Mouse (Mus musculus) left cerebral cortex, postnatal 14 days (tissue): ENCODE data around the gene BC051665. TPM values are rescaled to one million over a fixed set of nuclear protein-coding genes. Genes with fewer than 3 reads are reported as not detected.
A peak's percentile ranks its signal among the peaks of the same experiment; 100 is the strongest.

Source experiments
- DNase-seq, 2 experiments: peaks; one replicate each; pipeline ENCODE4 v3.0.0; 2021 to 2022; ENCODE audit warnings: low spot score in 2 of 2, mixed read lengths in 1 of 2
- intact Hi-C: fragments of 180-260 bp; cut with DNase I; formaldehyde crosslinking; loops from one replicate; pipeline ENCODE4 v1.15.1; 2025
- total RNA-seq, 2 experiments: library from RNA; stranded (reverse); gene quantifications; 2 replicates each; pipeline ENCODE4 v1.2.3; 2021

The BC051665 gene
- total RNA-seq, 2 experiments from 2014 or later: not detected

- DNase-seq: no peak
- intact Hi-C loops: loop anchor here (10.0 kb wide), 1 partner anchor 901 kb away; no protein-coding TSS in a partner anchor
Measured at GRCm38 (mm10) chr13:60745358-60745757, 40.8 kb downstream of the BC051665 start.

DNA sequence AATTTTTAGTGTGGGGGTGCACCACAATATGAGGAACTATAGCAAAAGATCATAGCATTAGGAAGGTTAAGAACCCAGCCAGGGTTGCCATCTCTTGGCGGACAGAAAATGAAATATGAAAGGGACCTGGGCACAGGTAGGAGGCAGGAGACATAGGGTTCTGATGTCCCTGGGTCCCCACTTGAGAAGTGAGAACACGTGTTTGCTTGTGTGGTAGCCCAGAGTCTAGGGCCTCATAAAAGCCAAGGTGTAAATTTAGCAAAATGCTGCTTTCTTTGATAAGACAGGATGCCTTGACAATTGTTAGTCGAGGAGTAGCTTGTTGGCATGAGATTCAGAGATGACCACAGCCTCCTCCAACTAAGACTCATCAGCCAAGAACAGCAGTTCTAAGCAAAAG, 41.4 kb downstream of the BC051665 start:
- intact Hi-C loops: loop anchor here (10.0 kb wide), 1 partner anchor 900 kb away; no protein-coding TSS in a partner anchor
- DNase-seq: no peak

- DNase-seq: peak; percentile 84 to 89
- intact Hi-C loops: loop anchor here (10.0 kb wide), 1 partner anchor 899 kb away; no protein-coding TSS in a partner anchor
Measured at GRCm38 (mm10) chr13:60744078-60744460, 42.1 kb downstream of the BC051665 start.

- intact Hi-C loops: loop anchor here (10.0 kb wide), 1 partner anchor 899 kb away; no protein-coding TSS in a partner anchor
- DNase-seq: peak in 1 of 2 experiments; percentile 25
Measured at GRCm38 (mm10) chr13:60743381-60744077, 42.6 kb downstream of the BC051665 start.

DNA sequence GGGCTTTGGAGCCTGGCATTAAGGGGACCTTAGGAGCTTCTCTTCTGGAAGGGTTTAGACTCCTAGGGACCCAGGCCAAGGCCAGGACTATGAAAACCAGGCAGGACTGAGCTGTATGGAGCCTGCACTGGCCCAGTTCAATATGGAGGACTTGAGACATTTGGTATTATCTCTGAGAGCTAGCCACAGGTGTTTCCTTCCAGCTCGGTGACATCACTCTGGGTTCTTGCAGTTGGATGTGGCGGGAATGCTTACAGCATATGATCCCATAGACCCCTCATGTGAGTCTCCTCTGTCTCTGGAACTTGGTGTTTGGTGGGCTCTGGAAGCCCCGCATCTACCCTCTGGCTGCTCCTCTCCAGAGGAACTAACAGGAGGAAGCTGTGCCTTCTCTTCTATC, 43.6 kb downstream of the BC051665 start:
- intact Hi-C loops: loop anchor here (10.0 kb wide), 1 partner anchor 898 kb away; no protein-coding TSS in a partner anchor
- DNase-seq: no peak

GRCm38 (mm10) chr13:60740248-60740647, 45.9 kb downstream of the BC051665 start:
- intact Hi-C loops: loop anchor here (10.0 kb wide), 1 partner anchor 895 kb away; no protein-coding TSS in a partner anchor
- no peak for DNase-seq

DNA sequence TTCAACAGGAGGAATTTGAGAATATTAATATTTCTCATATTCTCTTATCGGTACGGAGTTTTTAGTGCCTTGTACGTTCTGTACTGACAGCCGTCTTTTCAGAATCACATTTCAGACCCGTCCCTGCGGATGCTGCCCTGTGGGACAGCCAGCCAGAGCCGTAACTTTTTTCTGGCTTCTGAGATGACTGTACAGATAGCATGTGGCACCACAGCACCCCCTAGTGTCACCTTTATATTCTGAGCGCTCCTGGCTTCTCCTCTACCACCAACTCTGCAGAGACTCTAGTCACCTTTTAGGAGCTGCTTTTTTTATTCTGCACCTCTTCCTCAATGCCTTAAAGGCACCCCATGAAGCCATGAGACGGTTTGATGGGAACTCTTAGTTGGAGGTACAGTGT, 47.7 kb downstream of the BC051665 start:
- intact Hi-C loops: loop anchor here (1.0 to 5.0 kb wide), 3 partner anchors 46 to 260 kb away; partner anchors contain the start of gene Dapk1

GRCm38 (mm10) chr13:60737632-60738324, 48.4 kb downstream of the BC051665 start:
- intact Hi-C loops: loop anchor here (1.0 to 5.0 kb wide), 3 partner anchors 45 to 259 kb away; partner anchors contain the start of gene Dapk1
- peak; percentile 66 to 76 for DNase-seq

More for the DNA sequence above, 47.7 kb downstream of the BC051665 start:
- peak; percentile 82 to 84 for DNase-seq

- intact Hi-C loops: loop anchor here (5.0 kb wide), 1 partner anchor 44 kb away; no protein-coding TSS in a partner anchor
- no peak for DNase-seq
Measured at GRCm38 (mm10) chr13:60736421-60737105, 49.6 kb downstream of the BC051665 start.

- intact Hi-C loops: loop anchor here (5.0 kb wide), 1 partner anchor 43 kb away; no protein-coding TSS in a partner anchor
- no peak for DNase-seq
Measured at GRCm38 (mm10) chr13:60735306-60735705, 50.9 kb downstream of the BC051665 start.

Other genes starting within 250 kb of the BC051665 start
- 10 to 100 TPM; 78.6 to 89.5 TPM for gene Dapk1, start 184.4 kb downstream of the BC051665 start, total RNA-seq
- gene Ctsll3, start 16.5 kb upstream of the BC051665 start, total RNA-seq: not detected
- under 1 TPM in 1 of 2 experiments, not detected in 1; 0.32 TPM for gene 4930486L24Rik, start 78.1 kb upstream of the BC051665 start, total RNA-seq
- not detected for gene Gm49392, start 110.5 kb upstream of the BC051665 start, total RNA-seq
- 1 to 10 TPM; 2.9 to 3.7 TPM for gene Ctla2b, start 111.1 kb upstream of the BC051665 start, total RNA-seq
- not detected for gene Tpbpb, start 118.5 kb upstream of the BC051665 start, total RNA-seq
- gene Gm49393, start 149.2 kb upstream of the BC051665 start, total RNA-seq: not detected
- under 1 TPM in 1 of 2 experiments, not detected in 1; 0.38 TPM for gene Gm49391, start 150.2 kb upstream of the BC051665 start, total RNA-seq
- gene Ctla2a, start 150.3 kb upstream of the BC051665 start, total RNA-seq: 10 to 100 TPM; 23.9 to 32.4 TPM
- gene Tpbpa, start 155.6 kb upstream of the BC051665 start, total RNA-seq: not detected
- not detected for gene Ctsj, start 219.6 kb upstream of the BC051665 start, total RNA-seq